Mouse (Mus musculus): ENCODE data around the gene Tpcn2.

DNA sequence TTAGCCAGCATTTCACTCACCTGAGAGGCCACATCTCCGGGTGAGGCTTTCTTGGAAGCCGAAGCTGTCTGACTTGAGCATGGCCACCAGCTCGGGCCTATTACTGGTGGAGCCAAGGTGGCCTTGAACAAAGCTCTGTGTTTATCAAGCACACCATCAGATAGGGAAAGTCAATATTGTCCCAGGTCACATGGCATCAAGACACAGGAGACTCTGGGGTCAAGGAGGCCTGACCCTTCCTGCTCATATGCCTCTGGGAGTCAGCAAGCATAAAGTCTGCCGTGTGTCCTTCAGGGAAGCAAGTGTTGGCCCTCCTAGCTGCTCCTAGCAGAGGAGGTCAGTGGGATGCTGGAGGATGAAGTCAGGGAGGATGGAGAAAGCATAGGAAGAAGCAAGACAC lies 75.8 kb downstream of the Tpcn2 start, which contains the start of gene 1810010D01Rik:
- TF ChIP-seq CTCF (IDR thresholded peaks at IDR 0.05; ENCODE audit: low read depth) (no peak), EP300 (IDR thresholded peaks at IDR 0.05; ENCODE audit: low read depth) (no peak)

Data from liver, postnatal 0 days (tissue).